Mouse (Mus musculus) lung, adult 18-20 months (tissue): ENCODE results near the gene Stx2.

ENCODE experiments used
- DNase-seq, 2 experiments: peaks; one replicate each; pipeline ENCODE4 v3.0.0; 2022; ENCODE audit warnings: mixed read lengths in 2 of 2

Gene Stx2

GRCm38 (mm10) chr5:129008412-129008826, at the start of gene Stx2:
Gene Stx2, minus strand, starts transcription at chr5:129008574.
- DNase-seq, result peak; percentile 89 to 92

- no peak for DNase-seq
These were observed 46.4 kb upstream of the Stx2 start for GRCm38 (mm10) chr5:129054675-129055284.

DNA sequence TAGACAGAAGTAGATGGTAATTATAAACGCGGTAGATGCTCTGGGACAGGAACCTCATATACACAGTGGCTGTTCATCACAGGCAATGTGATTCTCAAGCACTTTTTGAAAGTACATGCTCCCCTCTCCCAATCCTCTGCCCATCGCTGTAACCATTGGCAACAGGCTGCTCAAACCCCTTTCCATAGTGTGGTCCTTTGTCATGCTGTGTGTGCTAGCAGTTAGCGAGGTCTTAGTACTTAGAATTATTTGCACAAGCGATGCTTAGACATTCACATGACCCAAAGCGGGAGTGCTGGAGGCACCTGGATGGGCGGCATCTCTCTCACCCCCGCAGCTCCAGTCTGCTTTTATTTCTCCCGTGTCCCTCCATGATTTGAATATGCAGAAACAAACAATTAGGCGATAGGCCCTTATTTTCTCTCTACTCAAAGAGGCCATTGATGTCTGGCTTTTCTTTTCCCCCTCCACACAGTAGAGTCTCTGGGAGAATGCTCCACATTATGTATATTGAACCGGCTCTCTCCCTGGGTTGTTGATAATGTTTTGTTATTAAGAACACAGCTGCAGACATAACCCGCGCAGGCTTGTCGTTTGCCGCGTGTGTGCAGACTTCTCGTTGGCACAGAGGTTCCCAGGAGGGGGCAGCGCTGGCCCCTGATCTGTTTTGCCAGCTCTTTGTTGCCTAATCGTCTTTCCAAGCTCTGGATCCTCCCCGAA, 44.4 kb upstream of the Stx2 start:
- no peak for DNase-seq

DNA sequence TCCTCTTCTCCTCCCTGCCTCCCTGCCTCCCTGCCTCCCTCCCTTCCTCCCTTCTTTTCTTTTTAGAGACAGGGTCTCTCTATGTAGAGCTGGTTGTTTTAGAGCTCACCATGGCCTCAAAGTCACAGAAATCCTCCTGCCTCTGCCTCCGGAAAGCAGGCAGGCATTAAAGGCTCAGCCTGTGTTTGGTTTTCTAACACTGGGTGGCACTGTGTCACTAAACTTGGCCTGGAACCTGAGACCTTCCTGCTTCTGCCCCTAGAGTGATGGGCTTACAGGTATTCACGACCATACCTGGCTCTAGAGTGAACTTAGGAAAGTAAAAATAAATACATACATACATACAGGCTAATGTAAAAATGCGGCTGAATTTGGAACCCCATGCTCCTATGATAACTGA, 43.5 kb upstream of the Stx2 start:
- no peak for DNase-seq

GRCm38 (mm10) chr5:129049372-129049771, 41.0 kb upstream of the Stx2 start:
- no peak for DNase-seq

DNA sequence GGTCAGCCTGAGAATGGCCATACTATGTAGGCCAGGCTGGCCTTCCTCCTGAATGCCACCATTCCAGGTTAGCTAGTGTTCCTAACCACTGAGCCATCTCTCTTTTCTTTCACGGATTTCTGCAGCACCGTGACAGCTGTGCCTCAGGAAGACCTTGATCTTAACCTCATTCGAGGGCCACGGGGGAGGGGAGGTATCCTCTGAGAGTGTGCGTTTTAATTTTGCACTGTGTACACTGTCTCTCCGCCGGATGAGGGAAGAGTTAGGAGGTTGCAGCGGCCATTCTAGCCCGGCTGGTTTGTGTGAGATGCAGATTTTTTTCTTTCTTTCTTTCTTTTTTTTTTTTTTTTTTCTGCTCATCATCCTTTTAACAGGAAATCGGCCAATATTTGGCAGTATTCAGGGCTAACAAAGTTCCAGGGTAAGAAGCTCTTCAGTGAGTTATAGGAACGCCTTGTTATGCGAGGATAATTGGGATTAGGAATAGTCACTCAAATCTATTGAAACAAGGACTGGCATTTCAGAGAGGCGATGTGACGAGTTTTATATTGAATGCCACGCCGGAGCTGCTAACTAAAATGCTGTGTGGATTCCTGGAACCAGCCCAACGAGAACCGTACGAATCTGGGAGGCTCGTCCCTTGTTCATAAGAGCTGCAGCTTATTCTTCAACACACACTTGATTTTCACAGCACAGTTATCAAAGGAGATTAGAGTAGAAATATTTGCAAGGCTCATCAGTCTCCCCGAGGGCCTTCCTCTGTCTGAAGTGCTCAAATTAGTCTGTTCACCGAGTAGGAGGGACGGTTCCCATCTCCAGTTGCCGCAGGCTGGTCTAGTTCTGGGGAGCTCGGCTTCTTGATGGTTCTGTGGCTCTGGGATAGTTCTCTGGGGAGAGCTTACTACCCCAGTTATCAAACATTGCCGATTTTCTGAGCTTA, 37.5 kb upstream of the Stx2 start:
- DNase-seq, result no peak

DNA sequence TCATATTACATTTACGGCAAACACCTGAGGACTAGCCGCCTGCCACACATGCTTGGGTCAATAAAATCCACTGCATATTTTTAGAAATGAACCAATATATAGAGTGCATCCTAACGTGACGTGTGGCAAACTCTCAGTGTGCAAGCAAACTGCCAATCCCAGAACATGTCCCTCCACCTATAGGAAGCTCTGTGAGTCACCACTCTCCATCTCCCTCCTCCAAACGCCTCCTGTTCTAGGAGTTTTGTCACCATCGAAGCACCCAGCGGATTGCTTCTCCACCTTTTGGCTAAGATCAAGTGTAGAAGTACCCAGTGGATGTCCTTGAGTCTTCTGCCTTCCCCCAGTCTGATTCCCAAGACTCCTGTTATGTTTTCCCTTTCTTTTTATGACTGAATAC, 29.4 kb upstream of the Stx2 start:
- DNase-seq, result no peak

GRCm38 (mm10) chr5:129036678-129037077, 28.3 kb upstream of the Stx2 start:
- no peak for DNase-seq

DNA sequence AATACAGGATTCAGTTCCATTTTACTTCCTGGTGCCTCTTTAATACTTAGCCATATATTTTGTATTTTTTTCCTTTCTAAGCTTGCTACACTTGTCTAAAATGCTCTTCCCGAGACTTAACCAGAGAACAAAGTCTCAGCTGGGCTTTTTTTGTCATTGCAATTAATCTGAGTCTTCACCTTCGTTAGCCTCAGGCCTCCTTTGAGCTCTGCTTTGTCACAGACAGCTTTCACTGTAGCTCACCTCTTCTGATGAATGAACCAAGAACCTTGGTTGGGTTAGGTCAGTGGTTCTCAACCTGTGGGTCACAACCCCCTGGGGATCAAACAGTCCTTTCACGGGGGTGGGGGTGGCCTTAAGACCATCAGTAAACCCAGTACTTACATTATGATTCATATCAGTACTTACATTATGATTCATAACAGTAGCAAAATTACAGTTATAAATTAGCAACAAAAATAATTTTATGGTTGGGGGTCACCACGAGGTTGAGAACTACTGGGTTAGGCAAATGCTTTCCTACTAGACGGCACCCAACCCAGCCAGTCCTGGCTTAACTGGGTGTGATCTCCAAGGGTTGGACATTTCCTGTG, 20.9 kb upstream of the Stx2 start:
- no peak for DNase-seq

DNA sequence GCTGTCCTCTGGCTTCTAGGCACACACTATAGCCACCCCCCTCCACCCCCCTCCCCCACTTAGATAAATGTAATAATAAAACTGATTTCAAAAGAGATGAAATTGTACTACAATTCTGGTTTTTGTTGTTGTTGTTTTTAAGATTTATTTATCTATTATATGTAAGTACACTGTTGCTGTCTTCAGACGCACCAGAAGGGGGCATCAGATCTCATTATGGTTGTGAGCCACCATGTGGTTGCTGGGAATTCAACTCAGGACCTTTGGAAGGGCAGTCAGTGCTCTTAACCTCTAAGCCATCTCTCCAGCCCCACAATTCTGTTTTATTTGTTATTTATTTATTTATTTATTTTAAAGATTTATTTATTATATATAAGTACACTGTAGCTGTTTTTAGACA, 18.3 kb upstream of the Stx2 start:
- no peak for DNase-seq

- DNase-seq, result no peak
These were observed 17.8 kb upstream of the Stx2 start for GRCm38 (mm10) chr5:129026171-129026570.

GRCm38 (mm10) chr5:129025725-129026124, 17.4 kb upstream of the Stx2 start:
- no peak for DNase-seq

GRCm38 (mm10) chr5:129025048-129025447, 16.7 kb upstream of the Stx2 start:
- no peak for DNase-seq

DNA sequence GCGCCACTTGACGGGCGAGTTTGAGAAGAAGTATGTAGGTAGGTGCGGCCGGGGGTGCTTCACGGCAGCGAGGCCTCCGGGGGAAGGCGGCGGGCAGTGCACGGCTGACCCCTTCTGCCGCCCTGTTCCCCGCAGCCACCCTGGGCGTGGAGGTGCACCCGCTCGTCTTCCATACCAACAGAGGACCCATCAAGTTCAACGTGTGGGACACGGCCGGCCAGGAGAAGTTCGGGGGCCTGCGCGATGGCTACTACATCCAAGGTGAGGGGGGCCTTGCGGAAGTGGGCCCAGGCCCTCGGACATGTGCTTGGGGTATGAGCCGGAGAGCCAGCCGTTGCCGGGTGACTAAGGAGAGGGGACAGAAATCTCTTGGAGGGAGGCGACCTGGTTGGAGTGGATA, 12.4 kb upstream of the Stx2 start:
- peak in 1 of 2 experiments; percentile 24 for DNase-seq

DNA sequence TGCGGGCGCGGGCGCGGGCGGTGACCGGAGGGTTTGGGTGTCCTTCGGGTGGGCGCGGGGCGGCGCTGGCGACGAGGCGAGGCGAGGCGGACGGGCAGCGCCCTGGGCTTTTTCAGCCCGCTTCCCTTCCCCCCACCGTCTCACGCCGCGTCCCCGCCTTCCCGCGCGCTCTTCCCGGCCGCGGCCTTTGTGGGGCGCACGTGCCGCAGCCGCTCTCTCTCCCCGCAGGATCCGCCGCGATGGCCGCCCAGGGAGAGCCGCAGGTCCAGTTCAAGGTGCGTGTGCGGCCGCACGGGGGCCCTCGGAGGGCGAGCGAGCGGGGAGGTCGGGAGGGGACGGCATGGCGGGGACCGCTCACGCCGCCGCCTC, 11.9 kb upstream of the Stx2 start:
- no peak for DNase-seq

DNA sequence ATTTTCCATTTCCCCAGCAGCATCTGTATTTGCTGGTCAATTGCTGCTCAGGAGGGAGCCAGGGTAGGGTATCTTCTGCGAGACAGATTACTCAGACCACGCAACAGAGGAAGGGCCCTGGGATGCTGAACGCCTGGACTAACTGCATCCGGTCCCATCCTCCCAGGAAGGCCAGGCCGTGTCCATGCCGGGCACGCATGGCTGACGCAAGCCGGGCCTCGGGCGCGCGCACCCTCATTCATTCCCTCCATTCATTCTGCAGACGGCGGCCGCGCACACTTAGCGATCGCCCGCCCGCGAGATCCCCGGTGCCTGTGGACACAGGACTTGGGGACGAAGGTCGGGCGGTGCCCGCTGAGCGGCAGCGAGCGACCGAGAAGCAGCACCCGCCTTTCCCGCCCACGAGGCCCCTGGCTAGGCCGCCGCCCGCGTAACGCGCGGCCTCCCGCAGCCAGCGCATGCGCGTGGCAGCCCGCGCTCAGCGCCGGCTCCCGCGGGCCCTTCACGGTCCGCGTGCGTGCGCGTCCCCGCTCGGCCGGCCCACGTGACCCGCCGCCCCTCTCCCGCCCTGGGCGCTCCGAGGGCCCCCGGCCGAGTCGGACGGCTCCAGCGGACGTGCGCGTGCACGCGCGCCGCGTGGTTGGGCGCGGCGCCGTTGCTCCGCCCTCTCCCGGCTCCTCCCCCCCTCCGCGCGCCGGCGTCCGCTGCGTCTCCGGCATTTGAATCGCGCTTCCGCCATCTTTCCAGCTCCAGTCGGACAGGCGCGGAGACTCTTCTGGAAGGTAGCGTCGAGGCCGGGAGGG, 11.3 kb upstream of the Stx2 start, which contains the start of gene Ran:
Ran (plus strand) TSS at position 573 of the 803 bp plus-strand sequence.
- DNase-seq, result peak; percentile 93 to 94

GRCm38 (mm10) chr5:129018782-129019489, 10.6 kb upstream of the Stx2 start:
- no peak for DNase-seq

- DNase-seq, result no peak
These were observed 8.0 kb upstream of the Stx2 start for GRCm38 (mm10) chr5:129016370-129016769.

DNA sequence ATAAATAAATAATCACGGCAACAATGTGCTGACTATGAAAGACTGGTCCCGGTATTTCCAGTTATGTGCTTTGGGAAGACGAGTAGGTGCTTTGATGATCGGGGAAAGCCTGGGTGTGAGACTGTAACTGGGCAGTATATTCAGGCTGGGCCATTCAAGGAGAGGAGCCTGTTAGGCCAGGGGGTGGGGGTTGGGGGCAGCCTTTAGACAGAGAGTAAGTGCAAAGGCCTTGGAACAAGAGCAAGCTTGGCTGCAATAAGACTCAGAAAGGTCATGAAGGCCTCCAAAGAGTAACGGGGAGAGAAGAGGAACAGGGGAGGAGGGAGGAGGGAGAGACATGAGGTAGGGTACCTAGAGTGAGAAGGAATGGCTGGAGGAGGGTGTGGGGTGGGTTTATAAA, 7.2 kb upstream of the Stx2 start:
- no peak for DNase-seq

GRCm38 (mm10) chr5:129015020-129015419, 6.6 kb upstream of the Stx2 start:
- no peak for DNase-seq

DNA sequence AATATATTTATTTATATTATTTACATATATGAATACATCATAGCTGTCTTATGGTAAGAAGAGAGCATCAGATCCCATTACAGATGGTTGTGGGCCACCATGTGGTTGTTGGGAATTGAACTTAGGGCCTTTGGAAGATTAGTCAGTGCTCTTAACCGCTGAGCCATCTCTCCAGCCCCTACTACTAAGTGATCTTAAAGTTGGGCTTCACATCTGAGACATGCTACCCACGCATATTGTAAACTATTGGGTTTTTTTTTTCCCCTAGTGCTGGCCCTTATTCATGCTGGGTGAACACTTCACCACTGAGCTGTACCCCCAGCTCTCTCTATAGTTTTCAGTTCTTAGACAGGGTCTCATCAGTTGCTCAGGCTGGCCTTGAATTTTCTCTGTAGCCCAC, 2.6 kb upstream of the Stx2 start:
- no peak for DNase-seq

GRCm38 (mm10) chr5:129009577-129009976, 1.2 kb upstream of the Stx2 start:
- no peak for DNase-seq
